Mouse (Mus musculus): ENCODE measurements around the gene Slc12a7. TPM values are rescaled to one million over a fixed set of nuclear protein-coding genes. Genes with fewer than 3 reads are reported as not detected.

Gene Slc12a7
- polyA plus RNA-seq, 1 experiment from 2014 or later, result 40.1 TPM

DNA sequence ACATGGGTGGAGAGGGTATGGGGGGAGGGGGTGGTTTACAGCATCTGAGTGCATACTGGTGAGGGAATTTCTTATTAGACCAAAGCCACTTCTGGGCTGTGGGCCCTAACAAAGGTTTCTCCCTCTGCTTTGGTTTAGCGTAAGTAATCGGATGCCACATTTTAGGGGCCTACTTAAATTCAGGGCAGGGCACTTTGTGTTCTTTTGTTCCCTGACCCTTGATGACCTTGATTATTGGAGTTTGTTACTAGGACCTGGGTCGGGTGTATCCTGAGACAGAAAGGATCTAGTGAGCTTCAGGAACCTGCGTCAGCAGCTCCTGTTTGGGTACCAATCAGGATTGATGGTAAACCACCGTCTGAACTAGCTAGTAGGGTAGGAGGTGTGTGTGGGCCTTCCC lies 49.6 kb downstream of the Slc12a7 start:
- H3K27ac ChIP-seq, result no peak overlapping the region
- H3K4me1 ChIP-seq, result peaks cover 8% of the 10 kb centered on the region; the same call in 1 of the 2 replicates
- no peak overlapping the region for H3K9ac ChIP-seq
- H3K4me2 ChIP-seq (replicated peaks), result no peak overlapping the region
- peaks cover 42% of the 10 kb centered on the region for H3K36me3 ChIP-seq
- H3K4me3 ChIP-seq, result no peak overlapping the region
- no peaks in the 10 kb centered on the region for H3K9me3 ChIP-seq
- no peaks in the 10 kb centered on the region for H3K27me3 ChIP-seq
- ATAC-seq (ENCODE audit: insufficient number of reproducible peaks, insufficient read depth, low FRiP score, low TSS enrichment), result no peak
- WGBS, result 50% methylated on average over 5 of the region's 5 CpGs

- H3K4me1 ChIP-seq, result no peaks in the 10 kb centered on the region
- no peak overlapping the region for H3K27ac ChIP-seq
- no peak overlapping the region for H3K4me2 ChIP-seq (replicated peaks)
- ATAC-seq (ENCODE audit: insufficient number of reproducible peaks, insufficient read depth, low FRiP score, low TSS enrichment), result no peak
- WGBS, result 94% methylated on average over 4 of the region's 4 CpGs
- H3K36me3 ChIP-seq, result peaks cover 91% of the 10 kb centered on the region
- H3K9me3 ChIP-seq, result no peaks in the 10 kb centered on the region
- H3K4me3 ChIP-seq, result no peak overlapping the region
- H3K9ac ChIP-seq, result no peak overlapping the region
- H3K27me3 ChIP-seq, result no peaks in the 10 kb centered on the region
Observed at GRCm38 (mm10) chr13:73792176-73792575, 59.3 kb downstream of the Slc12a7 start.

GRCm38 (mm10) chr13:73793171-73793570 lies 60.3 kb downstream of the Slc12a7 start:
- H3K9ac ChIP-seq, result no peak overlapping the region
- 85% methylated on average over 5 of the region's 5 CpGs for WGBS
- H3K4me3 ChIP-seq, result no peak overlapping the region
- no peaks in the 10 kb centered on the region for H3K27me3 ChIP-seq
- no peaks in the 10 kb centered on the region for H3K4me1 ChIP-seq
- H3K27ac ChIP-seq, result no peak overlapping the region
- peaks cover 91% of the 10 kb centered on the region for H3K36me3 ChIP-seq
- H3K9me3 ChIP-seq, result no peaks in the 10 kb centered on the region
- H3K4me2 ChIP-seq (replicated peaks), result no peak overlapping the region
- ATAC-seq (ENCODE audit: insufficient number of reproducible peaks, insufficient read depth, low FRiP score, low TSS enrichment), result no peak

DNA sequence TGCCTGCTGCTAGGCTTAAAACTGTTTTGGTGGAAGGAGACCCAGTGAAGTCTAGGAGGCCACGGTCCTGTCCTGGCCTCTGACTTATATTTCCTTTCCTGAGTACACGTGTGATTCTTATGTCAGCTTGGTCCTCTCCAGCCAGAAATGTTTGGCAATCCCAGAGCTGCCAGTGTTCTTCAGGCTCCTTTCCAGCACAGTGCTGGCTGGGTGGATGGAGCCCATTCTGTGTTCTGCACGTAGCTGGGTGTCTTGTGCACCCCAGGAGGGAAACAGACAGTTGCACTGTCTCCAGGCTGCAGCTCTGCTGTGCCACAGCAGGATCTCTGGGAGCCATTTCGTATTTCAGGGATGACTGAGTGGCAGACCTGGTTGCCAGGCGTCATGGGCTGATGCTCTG lies 66.2 kb downstream of the Slc12a7 start:
- no peaks in the 10 kb centered on the region for H3K9me3 ChIP-seq
- H3K4me1 ChIP-seq, result no peaks in the 10 kb centered on the region
- no peak for ATAC-seq (ENCODE audit: insufficient number of reproducible peaks, insufficient read depth, low FRiP score, low TSS enrichment)
- H3K9ac ChIP-seq, result no peak overlapping the region
- H3K4me2 ChIP-seq (replicated peaks), result no peak overlapping the region
- 85% methylated on average over 5 of the region's 5 CpGs for WGBS
- H3K4me3 ChIP-seq, result no peak overlapping the region
- H3K27me3 ChIP-seq, result no peaks in the 10 kb centered on the region
- no peak overlapping the region for H3K27ac ChIP-seq
- H3K36me3 ChIP-seq, result peaks cover 81% of the 10 kb centered on the region

DNA sequence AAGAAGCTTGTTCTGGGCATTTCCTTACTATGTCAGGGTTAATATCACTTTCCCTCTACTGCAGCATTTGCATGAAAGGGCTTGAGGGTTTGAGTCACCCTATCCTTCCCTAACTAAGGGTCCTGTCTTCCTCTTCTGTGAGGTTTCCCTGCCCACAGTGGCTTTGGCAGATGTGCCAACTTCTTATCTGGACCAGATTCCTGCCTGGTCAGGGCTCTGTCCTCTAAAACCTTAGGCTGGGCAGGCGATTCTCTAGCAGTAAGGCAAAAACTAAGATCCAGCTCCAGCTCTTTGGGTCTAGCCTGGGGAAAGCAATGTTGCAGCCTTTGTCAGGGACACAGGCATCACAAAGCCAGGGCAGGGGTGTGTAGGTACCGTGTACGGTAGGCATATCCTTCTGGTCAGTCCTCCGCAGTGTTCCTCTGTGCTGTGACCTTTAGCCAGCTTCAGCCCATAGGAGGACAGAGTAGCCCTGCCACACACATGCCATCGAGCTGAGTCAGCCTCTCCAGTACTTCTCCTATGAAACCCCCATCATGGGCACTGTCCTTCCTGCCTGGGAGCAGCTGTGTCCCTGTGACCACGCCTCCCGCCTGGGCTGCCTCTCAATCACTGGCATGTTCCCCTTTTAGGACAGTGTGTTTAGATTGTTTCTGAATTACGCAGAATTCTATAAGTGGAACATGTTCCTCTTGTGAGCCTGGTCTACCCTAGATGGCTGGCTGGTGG lies 70.7 kb downstream of the Slc12a7 start:
- ATAC-seq (ENCODE audit: insufficient number of reproducible peaks, insufficient read depth, low FRiP score, low TSS enrichment), result no peak
- Histone ChIP-seq H3K27me3 (no peaks in the 10 kb centered on the region), H3K4me2 (replicated peaks) (no peak overlapping the region), H3K4me1 (no peaks in the 10 kb centered on the region), H3K9ac (no peak overlapping the region), H3K9me3 (no peaks in the 10 kb centered on the region), H3K36me3 (peaks cover 68% of the 10 kb centered on the region), H3K4me3 (no peak overlapping the region), H3K27ac (no peak overlapping the region)
- 88% methylated on average over 8 of the region's 8 CpGs for WGBS

GRCm38 (mm10) chr13:73804914-73805313 lies 72.0 kb downstream of the Slc12a7 start:
- H3K27ac ChIP-seq, result no peak overlapping the region
- no peaks in the 10 kb centered on the region for H3K9me3 ChIP-seq
- no peak overlapping the region for H3K9ac ChIP-seq
- H3K36me3 ChIP-seq, result peaks cover 67% of the 10 kb centered on the region
- no peak overlapping the region for H3K4me2 ChIP-seq (replicated peaks)
- no peak overlapping the region for H3K4me3 ChIP-seq
- H3K27me3 ChIP-seq, result no peaks in the 10 kb centered on the region
- H3K4me1 ChIP-seq, result no peaks in the 10 kb centered on the region
- 90% methylated on average over 5 of the region's 5 CpGs for WGBS
- ATAC-seq (ENCODE audit: insufficient number of reproducible peaks, insufficient read depth, low FRiP score, low TSS enrichment), result no peak

GRCm38 (mm10) chr13:73812936-73813335 lies 80.0 kb downstream of the Slc12a7 start:
- Histone ChIP-seq H3K4me3 (no peak overlapping the region), H3K36me3 (peaks cover 75% of the 10 kb centered on the region), H3K27ac (no peak overlapping the region), H3K4me2 (replicated peaks) (no peak overlapping the region), H3K27me3 (no peaks in the 10 kb centered on the region), H3K9me3 (no peaks in the 10 kb centered on the region), H3K9ac (no peak overlapping the region), H3K4me1 (no peaks in the 10 kb centered on the region)
- ATAC-seq (ENCODE audit: insufficient number of reproducible peaks, insufficient read depth, low FRiP score, low TSS enrichment), result no peak
- 93% methylated on average over 3 of the region's 3 CpGs for WGBS

DNA sequence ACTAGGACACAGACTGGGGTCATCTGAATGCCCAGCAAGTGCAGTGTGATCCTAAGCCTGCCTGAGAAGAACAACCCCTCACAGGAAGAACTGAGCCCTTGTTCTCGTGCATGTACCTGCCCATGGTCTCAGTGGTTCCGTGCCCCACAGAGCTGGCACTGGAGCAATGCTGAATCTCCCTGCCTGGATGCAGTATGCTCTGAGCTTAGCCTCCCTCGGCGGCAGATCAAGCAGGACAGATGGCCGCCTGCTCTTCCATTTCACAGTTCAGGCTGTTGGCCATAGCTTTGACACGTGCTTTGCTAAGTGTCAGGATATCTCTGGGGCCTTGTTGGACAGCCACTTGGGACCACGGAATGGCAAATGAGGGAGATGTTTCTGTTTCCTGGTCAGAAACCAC lies 81.3 kb downstream of the Slc12a7 start:
- Histone ChIP-seq H3K4me2 (replicated peaks) (no peak overlapping the region), H3K4me3 (no peak overlapping the region), H3K27me3 (no peaks in the 10 kb centered on the region), H3K9me3 (no peaks in the 10 kb centered on the region), H3K27ac (no peak overlapping the region), H3K9ac (no peak overlapping the region), H3K4me1 (no peaks in the 10 kb centered on the region), H3K36me3 (peaks cover 66% of the 10 kb centered on the region)
- no peak for ATAC-seq (ENCODE audit: insufficient number of reproducible peaks, insufficient read depth, low FRiP score, low TSS enrichment)
- WGBS, result 92% methylated on average over 7 of the region's 7 CpGs

DNA sequence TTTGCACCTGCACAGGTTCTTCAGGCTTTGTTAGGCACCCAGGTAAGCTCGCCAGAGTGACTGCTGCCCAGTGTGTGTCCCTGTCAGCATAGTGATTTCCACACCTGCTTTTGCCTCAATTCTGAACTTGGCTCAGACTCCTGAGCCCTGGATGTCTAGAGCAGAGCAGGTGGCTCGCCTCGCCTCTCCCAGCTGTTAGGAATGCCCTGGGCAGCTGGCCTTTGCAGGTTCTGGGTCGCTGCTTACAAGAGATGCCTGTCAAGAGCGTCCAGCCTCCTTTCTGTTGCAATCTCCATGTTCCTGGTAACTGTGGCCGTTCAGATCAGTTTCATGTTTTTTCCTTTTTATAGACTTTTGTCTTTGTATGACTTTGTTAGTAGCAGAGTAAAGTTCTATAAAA lies 83.4 kb downstream of the Slc12a7 start:
- 76% methylated on average over 6 of the region's 6 CpGs for WGBS
- Histone ChIP-seq H3K4me3 (no peak overlapping the region), H3K36me3 (peaks cover 55% of the 10 kb centered on the region), H3K9me3 (no peaks in the 10 kb centered on the region), H3K27me3 (no peaks in the 10 kb centered on the region), H3K27ac (no peak overlapping the region), H3K4me1 (no peaks in the 10 kb centered on the region), H3K4me2 (replicated peaks) (no peak overlapping the region), H3K9ac (no peak overlapping the region)
- ATAC-seq (ENCODE audit: insufficient number of reproducible peaks, insufficient read depth, low FRiP score, low TSS enrichment), result no peak

DNA sequence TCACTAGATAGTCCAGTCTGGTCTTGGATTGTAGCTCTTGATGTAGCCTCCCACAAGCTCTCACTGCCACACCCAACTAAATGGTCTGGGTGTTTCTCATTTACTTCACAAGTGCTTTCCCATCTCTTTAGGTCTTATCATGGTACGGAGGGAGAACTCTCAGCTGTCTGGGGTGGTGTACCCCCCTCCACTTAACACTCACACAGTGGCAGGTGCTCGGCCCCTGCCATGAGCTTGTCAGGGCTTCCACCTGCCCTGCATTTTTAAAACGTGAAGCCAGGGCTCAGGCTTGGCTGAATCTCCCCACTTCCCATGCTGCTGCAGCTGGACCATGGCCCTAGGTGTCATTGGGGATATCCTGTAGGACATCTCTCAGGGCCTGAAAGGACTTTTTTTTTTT lies 86.0 kb downstream of the Slc12a7 start:
- H3K9me3 ChIP-seq, result no peaks in the 10 kb centered on the region
- H3K4me1 ChIP-seq, result no peaks in the 10 kb centered on the region
- no peak overlapping the region for H3K27ac ChIP-seq
- no peak overlapping the region for H3K4me3 ChIP-seq
- H3K4me2 ChIP-seq (replicated peaks), result no peak overlapping the region
- no peak overlapping the region for H3K9ac ChIP-seq
- WGBS, result 78% methylated on average over 3 of the region's 3 CpGs
- H3K27me3 ChIP-seq, result no peaks in the 10 kb centered on the region
- no peak for ATAC-seq (ENCODE audit: insufficient number of reproducible peaks, insufficient read depth, low FRiP score, low TSS enrichment)
- peaks cover 44% of the 10 kb centered on the region for H3K36me3 ChIP-seq

- Histone ChIP-seq H3K4me3 (no peak overlapping the region), H3K4me1 (no peaks in the 10 kb centered on the region), H3K27ac (no peak overlapping the region), H3K27me3 (no peaks in the 10 kb centered on the region), H3K9me3 (no peaks in the 10 kb centered on the region), H3K4me2 (replicated peaks) (no peak overlapping the region), H3K36me3 (peaks cover 37% of the 10 kb centered on the region), H3K9ac (no peak overlapping the region)
- no peak for ATAC-seq (ENCODE audit: insufficient number of reproducible peaks, insufficient read depth, low FRiP score, low TSS enrichment)
- 90% methylated on average over 7 of the region's 7 CpGs for WGBS
Observed at GRCm38 (mm10) chr13:73821251-73821650, 88.4 kb downstream of the Slc12a7 start.

GRCm38 (mm10) chr13:73822187-73822800 lies 89.4 kb downstream of the Slc12a7 start:
- 62% methylated on average over 4 of the region's 4 CpGs for WGBS

More at GRCm38 (mm10) chr13:73822187-73822800, 89.4 kb downstream of the Slc12a7 start:
- Histone ChIP-seq H3K9ac (no peak overlapping the region), H3K27me3 (no peaks in the 10 kb centered on the region), H3K9me3 (no peaks in the 10 kb centered on the region), H3K4me3 (no peak overlapping the region), H3K27ac (no peak overlapping the region), H3K4me2 (replicated peaks) (no peak overlapping the region), H3K36me3 (peaks cover 37% of the 10 kb centered on the region), H3K4me1 (no peaks in the 10 kb centered on the region)
- 0 out of 2 replicates have a peak, but pooled peaks have one; percentile 35 for ATAC-seq (ENCODE audit: insufficient number of reproducible peaks, insufficient read depth, low FRiP score, low TSS enrichment)
